Mouse (Mus musculus) bone marrow macrophage, adult 2 months (primary cell): ENCODE results near the gene Zfp27. TPM values are rescaled to one million over a fixed set of nuclear protein-coding genes. Genes with fewer than 3 reads are reported as not detected.

Experiments
- H3K27ac ChIP-seq: 2 replicates; pipeline ENCODE4 v1.5.1; 2012; ENCODE audit warnings: low read depth, low read length; ENCODE audit not compliant: insufficient read depth
- H3K4me1 ChIP-seq: 2 replicates; pipeline ENCODE4 v1.6.1; 2012; ENCODE audit warnings: low read length; ENCODE audit not compliant: control insufficient read depth, insufficient read depth
- H3K4me3 ChIP-seq: 2 replicates; pipeline ENCODE4 v1.5.1; 2012; ENCODE audit warnings: mild to moderate bottlenecking, low read length, moderate library complexity; ENCODE audit not compliant: insufficient read depth
- CTCF ChIP-seq: IDR thresholded peaks from 2 replicates; pipeline ENCODE4 v1.5.1; 2012; ENCODE audit warnings: low read depth, mild to moderate bottlenecking, low read length, moderate library complexity
- POLR2A ChIP-seq: IDR thresholded peaks from 2 replicates; pipeline ENCODE4 v1.6.1; 2012; ENCODE audit warnings: mild to moderate bottlenecking, low read depth, low read length, borderline replicate concordance
- polyA plus RNA-seq: library from polyadenylated mRNA; stranded (reverse); fragments of >200 nt; gene quantifications from 2 replicates; pipeline ENCODE4 v1.2.4, GENCODE M21; 2012; ENCODE audit not compliant: missing spikeins, insufficient read depth, insufficient read length

Zfp27 gene
- 3.5 and 3.8 TPM in 2 replicates for polyA plus RNA-seq

- H3K27ac ChIP-seq, result peak within 1 kb of the TSS; percentile 83
- H3K4me1 ChIP-seq, result peaks cover 7% of the 10 kb centered on the region
- peak within 1 kb of the TSS; percentile 87 for H3K4me3 ChIP-seq
- TF ChIP-seq POLR2A (no peak), CTCF (no peak)
Observed at GRCm38 (mm10) chr7:29905966-29906681, at the start of gene Zfp27. Gene Zfp27 (minus strand): TSS chr7:29906572.

- TF ChIP-seq CTCF (peak; percentile 43; the same call in 1 of the 2 replicates), POLR2A (no peak)
- Histone ChIP-seq H3K27ac (no peak overlapping the region), H3K4me1 (no peaks in the 10 kb centered on the region), H3K4me3 (no peak overlapping the region)
Observed at GRCm38 (mm10) chr7:29954731-29955130, 48.4 kb upstream of the Zfp27 start.

GRCm38 (mm10) chr7:29953513-29954401, 47.4 kb upstream of the Zfp27 start, which contains the start of gene Zfp74:
Gene Zfp74 (minus strand): TSS chr7:29954089.
- H3K4me3 ChIP-seq, result peak within 1 kb of the TSS; percentile 73
- H3K4me1 ChIP-seq, result no peaks in the 10 kb centered on the region
- no peak for TF ChIP-seq CTCF
- TF ChIP-seq POLR2A, result no peak
- H3K27ac ChIP-seq, result peak within 1 kb of the TSS; percentile 73

GRCm38 (mm10) chr7:29953086-29953485, 46.7 kb upstream of the Zfp27 start:
- Histone ChIP-seq H3K4me3 (peak overlapping the region; percentile 73), H3K4me1 (no peaks in the 10 kb centered on the region), H3K27ac (peak overlapping the region; percentile 73; the same call in 1 of the 2 replicates)
- TF ChIP-seq CTCF (no peak), POLR2A (no peak)

GRCm38 (mm10) chr7:29944201-29944600, 37.8 kb upstream of the Zfp27 start:
- Histone ChIP-seq H3K4me1 (no peaks in the 10 kb centered on the region), H3K27ac (no peak overlapping the region), H3K4me3 (no peak overlapping the region)
- TF ChIP-seq POLR2A, result no peak

GRCm38 (mm10) chr7:29943720-29944119, 37.3 kb upstream of the Zfp27 start:
- Histone ChIP-seq H3K4me1 (no peaks in the 10 kb centered on the region), H3K4me3 (no peak overlapping the region), H3K27ac (no peak overlapping the region)
- TF ChIP-seq CTCF (no peak), POLR2A (no peak)

- no peak for TF ChIP-seq CTCF
- TF ChIP-seq POLR2A, result no peak
- no peak overlapping the region for H3K4me3 ChIP-seq
- no peaks in the 10 kb centered on the region for H3K4me1 ChIP-seq
- H3K27ac ChIP-seq, result no peak overlapping the region
Observed at GRCm38 (mm10) chr7:29942740-29943139, 36.4 kb upstream of the Zfp27 start.

GRCm38 (mm10) chr7:29941027-29941426, 34.7 kb upstream of the Zfp27 start:
- no peak overlapping the region for H3K27ac ChIP-seq
- TF ChIP-seq CTCF (no peak), POLR2A (no peak)

GRCm38 (mm10) chr7:29938856-29939255, 32.5 kb upstream of the Zfp27 start:
- Histone ChIP-seq H3K4me3 (no peak overlapping the region), H3K27ac (no peak overlapping the region), H3K4me1 (no peaks in the 10 kb centered on the region)
- TF ChIP-seq POLR2A (no peak), CTCF (no peak)

More at GRCm38 (mm10) chr7:29941027-29941426, 34.7 kb upstream of the Zfp27 start:
- Histone ChIP-seq H3K4me1 (no peaks in the 10 kb centered on the region), H3K4me3 (no peak overlapping the region)

- H3K27ac ChIP-seq, result no peak overlapping the region
- no peak for TF ChIP-seq POLR2A
- TF ChIP-seq CTCF, result no peak
- H3K4me1 ChIP-seq, result no peaks in the 10 kb centered on the region
- H3K4me3 ChIP-seq, result no peak overlapping the region
Observed at GRCm38 (mm10) chr7:29922780-29923179, 16.4 kb upstream of the Zfp27 start.
